Mouse (Mus musculus): ENCODE results near the gene Sox8. TPM values are rescaled to one million over a fixed set of nuclear protein-coding genes. Genes with fewer than 3 reads are reported as not detected.
A peak's percentile ranks its signal among the peaks of the same experiment; 100 is the strongest.

Sox8 gene
- total RNA-seq, 2 experiments from 2014 or later: 29.9 to 38.1 TPM

DNA sequence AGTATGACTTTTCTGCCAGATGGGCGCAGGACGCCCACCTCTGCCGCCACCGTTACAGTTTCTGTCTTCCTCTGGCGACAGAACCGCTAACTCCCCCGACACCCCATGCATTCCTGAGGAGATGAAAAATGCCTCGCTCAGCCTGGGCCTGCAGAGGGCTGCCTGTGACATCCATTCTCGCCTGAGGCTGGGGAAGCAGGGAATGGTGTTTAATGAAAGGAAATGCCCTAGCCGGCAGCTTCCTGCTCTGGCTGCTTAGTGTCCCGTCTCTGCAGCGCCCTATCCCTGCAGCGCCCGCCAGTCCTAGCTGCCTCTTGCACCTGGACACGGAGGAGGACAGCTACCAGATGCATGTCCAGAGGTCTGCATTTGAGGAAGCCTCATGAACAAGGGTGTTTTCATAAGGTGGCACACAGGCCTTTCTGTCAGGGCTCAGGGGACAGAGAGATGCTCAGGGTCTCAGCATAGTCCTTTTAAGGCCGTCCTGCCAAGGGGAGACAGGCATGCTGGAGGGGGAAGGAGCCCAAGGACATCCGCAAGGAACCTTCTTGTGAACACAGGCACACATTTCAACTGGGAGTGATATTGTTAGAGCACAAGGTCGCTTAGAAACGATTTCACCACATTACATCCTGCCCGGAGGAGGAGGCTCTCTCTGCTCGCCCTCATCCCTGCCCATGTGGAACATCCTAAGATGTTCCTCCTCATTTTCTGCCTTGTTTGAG, 13.7 kb downstream of the Sox8 start:
- DNase-seq: no peak
- intact Hi-C loops (cut with DNase I): no loop called here

GRCm38 (mm10) chr17:25555666-25556629, 14.5 kb downstream of the Sox8 start:
- intact Hi-C loops (cut with DNase I): no loop called here
- no peak for DNase-seq

DNA sequence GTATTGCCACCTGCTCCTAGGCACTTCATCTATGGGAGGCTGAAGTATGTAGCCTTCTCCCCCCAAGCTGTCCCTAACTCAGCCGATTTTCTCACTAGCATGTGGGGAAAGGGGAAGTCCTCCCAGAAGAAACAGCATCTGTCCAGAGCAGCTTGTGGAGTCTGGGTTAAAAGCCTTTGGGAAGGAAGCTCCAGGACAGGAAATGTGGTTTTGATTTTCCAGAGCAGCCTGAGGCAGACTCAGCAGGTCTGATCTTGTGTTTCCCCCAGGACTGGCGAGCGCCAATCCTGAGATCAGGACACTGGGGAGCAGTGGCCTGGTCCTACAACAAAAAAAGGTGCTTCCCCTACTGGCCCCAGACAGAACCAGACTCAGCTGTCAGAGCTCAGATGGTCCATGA, 15.3 kb downstream of the Sox8 start:
- intact Hi-C loops (cut with DNase I): no loop called here
- no peak for DNase-seq

DNA sequence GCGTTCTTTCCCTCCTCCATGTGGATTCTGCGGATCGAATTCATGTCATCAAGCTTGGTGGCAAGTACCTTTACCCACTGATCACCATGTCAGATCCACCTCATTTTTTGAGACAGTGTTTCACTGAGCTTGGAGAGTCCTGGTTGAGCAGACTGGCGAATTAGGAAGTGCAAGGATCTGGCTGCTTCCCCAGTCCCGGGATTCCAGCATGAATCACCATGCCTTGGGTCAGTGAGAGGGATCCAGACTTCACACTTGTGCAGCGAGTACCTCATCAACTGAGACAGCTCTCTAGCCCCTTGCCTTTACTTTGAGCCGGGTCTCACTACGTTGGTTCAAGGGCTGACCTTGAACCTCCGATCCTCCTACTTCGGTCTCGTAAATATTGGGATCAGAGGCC, 19.2 kb downstream of the Sox8 start:
- no peak for DNase-seq
- intact Hi-C loops (cut with DNase I): no loop called here

DNA sequence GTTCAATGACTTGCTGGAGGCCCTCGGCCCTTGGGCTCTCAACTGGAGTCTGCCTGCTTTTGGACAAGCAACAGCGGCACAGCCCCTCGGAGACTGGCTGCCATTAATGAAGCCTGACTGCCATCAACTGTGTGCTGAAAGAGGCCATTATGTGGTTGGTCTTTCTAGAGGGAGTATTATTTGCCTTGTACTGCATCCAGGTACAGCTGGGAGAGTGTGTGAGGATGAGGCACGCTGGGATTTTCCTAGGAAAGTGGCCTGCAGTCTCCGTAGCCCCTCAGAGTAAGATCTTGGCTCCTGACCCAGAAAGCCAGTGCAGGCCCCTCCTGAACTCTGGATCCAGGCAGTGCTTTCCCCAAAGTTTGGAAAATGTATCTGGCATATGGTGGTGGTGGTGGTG, 20.5 kb downstream of the Sox8 start:
- intact Hi-C loops (cut with DNase I): no loop called here
- DNase-seq: no peak

DNA sequence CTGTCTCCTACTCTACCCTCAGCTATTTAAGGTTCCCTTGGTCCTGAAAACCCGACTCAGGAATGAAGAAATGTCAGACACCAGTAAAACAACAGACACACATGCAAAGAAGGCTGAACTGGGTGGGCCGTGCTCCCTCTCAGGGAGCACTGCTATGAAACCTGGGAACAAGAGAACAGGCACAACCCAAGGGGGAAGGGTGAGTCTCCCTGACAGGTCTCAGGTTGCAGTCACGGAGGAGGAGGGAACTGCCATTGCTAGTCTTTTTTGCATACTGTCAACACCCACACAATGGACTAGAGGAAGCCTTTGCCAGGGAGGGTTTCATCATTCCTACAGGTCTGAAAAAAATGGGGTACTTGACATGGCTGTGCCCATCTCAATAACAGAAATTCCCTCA, 23.5 kb downstream of the Sox8 start:
- DNase-seq: no peak
- intact Hi-C loops (cut with DNase I): no loop called here

- DNase-seq: no peak
- intact Hi-C loops (cut with DNase I): no loop called here
Observed at GRCm38 (mm10) chr17:25541768-25542167, 28.7 kb downstream of the Sox8 start.

DNA sequence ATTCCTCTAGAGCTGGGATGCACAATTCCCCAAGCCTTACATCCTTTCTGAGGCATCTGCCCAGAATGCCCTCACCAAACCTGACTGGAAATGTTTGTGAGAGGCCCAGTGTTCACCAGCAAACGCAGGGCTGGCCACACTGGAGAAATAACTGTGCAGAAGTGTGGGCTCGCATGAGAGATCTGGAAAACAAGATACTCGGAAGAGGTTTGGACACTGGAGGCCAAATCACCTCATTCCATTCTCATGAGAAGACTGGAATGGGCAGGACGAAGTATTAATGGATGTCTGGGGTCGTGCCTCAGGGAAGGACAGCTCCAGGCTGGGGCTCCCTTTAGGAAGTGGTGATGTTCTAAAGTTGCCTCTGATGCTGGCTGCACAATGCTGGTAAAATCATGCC, 29.8 kb downstream of the Sox8 start:
- no peak for DNase-seq
- intact Hi-C loops (cut with DNase I): no loop called here

- peak; percentile 58 for DNase-seq
- intact Hi-C loops (cut with DNase I): no loop called here
Observed at GRCm38 (mm10) chr17:25538945-25539875, 31.3 kb downstream of the Sox8 start.

- intact Hi-C loops (cut with DNase I): no loop called here
- DNase-seq: peak; percentile 62
Observed at GRCm38 (mm10) chr17:25530357-25531022, 40.0 kb downstream of the Sox8 start.

DNA sequence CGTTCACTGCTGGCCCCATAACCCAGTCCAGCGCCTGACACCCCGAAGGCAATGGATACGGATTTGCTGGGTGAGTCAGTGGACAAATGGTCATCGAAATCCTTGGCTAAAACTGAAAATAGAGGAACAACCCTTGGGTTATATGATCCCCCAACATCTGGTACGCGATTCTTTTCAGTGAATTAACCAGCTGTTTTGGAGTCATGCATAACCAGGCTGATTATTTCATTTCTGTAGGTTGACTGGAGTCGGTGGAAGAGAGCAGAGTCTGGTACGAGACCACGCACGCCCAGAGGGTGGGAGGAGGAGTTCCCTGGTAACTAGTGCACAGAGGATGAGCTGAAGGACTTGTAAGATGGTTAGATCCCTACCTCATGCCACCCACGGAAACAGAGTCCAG, 48.4 kb downstream of the Sox8 start:
- intact Hi-C loops (cut with DNase I): no loop called here

DNA sequence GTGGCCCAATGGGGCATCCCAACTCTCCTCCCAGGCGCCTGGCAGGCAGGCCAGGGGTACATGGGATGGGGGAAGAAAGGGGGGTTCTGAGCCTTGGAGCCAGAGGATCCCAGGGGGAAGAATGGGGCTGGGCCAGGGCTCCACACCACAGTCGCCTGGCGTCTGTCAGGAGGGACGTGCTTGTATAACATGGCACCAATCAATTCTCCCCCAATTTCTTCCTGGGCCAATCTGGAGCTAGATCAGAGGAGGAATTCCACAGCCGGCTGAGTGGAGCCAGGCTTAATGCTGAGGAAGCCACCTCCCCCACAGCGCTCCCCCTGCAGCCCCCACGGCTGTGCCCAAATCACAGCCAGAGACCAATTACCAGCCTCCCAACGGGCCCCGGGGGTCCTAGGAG, 50.0 kb downstream of the Sox8 start:
- intact Hi-C loops (cut with DNase I): no loop called here
- no peak for DNase-seq

More for the DNA sequence above, 48.4 kb downstream of the Sox8 start:
- no peak for DNase-seq

DNA sequence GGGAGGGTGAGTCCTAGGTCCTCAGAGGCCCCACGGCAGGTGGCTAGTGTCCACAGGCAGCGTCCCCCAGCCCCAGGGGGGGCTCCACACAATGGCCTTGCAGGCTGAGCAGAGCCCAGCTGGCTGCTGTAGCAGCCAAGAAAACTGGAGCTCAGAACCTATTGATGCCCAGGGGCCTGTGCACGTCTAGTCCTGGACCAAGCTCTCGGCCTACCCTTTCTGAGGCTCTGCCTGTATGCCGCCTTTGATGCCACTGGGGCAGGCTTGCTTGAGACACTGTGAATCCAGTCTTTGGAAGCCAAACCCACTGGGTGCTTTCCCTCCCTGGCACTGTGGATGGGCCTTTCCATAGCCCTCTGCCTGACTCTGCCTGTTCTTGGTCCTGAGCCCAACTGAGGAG, 51.0 kb downstream of the Sox8 start:
- DNase-seq: peak; percentile 53
- intact Hi-C loops (cut with DNase I): no loop called here

GRCm38 (mm10) chr17:25518144-25518543, 52.3 kb downstream of the Sox8 start:
- DNase-seq: peak; percentile 43
- intact Hi-C loops (cut with DNase I): no loop called here

DNA sequence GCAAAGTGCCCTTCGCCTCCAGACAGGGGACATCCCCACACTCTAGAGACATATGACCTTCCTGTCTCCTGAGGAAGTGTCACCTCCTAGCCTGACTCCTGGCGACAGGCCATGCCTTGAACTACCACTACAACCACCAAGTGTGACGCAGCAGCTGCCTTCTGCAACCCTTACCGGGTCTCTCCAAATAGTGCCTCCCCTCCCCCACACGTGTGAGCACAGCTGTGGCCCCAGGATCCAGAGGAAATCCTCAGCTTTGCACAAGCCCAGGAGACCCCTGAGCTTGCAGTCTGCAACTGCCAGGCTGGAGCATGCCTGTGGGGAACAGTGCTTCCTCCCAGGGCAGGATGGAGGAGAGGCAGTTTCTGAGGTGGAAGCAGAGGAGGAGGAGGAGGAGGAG, 54.2 kb downstream of the Sox8 start:
- DNase-seq: no peak

More for the DNA sequence above, 54.2 kb downstream of the Sox8 start:
- intact Hi-C loops (cut with DNase I): no loop called here

Other genes with a start within 250 kb of the Sox8 start
- gene Tpsab1, start 225.1 kb downstream of the Sox8 start, total RNA-seq (2021): 1 to 10 TPM in 1 of 2 experiments, under 1 TPM in 1; 0.62 to 2.5 TPM
- 10 to 100 TPM in 1 of 2 experiments, 1 to 10 TPM in 1; 8.1 to 16.4 TPM for gene Tpsb2, start 204.4 kb downstream of the Sox8 start, total RNA-seq (2021)
- gene Tpsg1, start 201.4 kb downstream of the Sox8 start, total RNA-seq (2021): not detected
- gene Cacna1h, start 136.9 kb downstream of the Sox8 start, total RNA-seq (2021): 100 to 1,000 TPM in 1 of 2 experiments, 10 to 100 TPM in 1; 96.9 to 103 TPM
- 1 to 10 TPM in 1 of 2 experiments, under 1 TPM in 1; 0.70 to 1.6 TPM for gene Tekt4, start 116.1 kb downstream of the Sox8 start, total RNA-seq (2021)
- under 1 TPM; 0.58 to 0.72 TPM for gene Sstr5, start 73.4 kb downstream of the Sox8 start, total RNA-seq (2021)
- gene Lmf1, start 8.4 kb upstream of the Sox8 start, total RNA-seq (2021): 10 to 100 TPM; 19.4 to 21.5 TPM
- gene Gng13, start 146.5 kb upstream of the Sox8 start, total RNA-seq (2021): 10 to 100 TPM in 1 of 2 experiments, 1 to 10 TPM in 1; 9.9 to 16.3 TPM
- 1 to 10 TPM; 4.3 to 5.8 TPM for gene Chtf18, start 156.7 kb upstream of the Sox8 start, total RNA-seq (2021)
- gene Rpusd1, start 157.0 kb upstream of the Sox8 start, total RNA-seq (2021): 10 to 100 TPM; 21.1 to 25.4 TPM
- not detected for gene Mslnl, start 165.4 kb upstream of the Sox8 start, total RNA-seq (2021)
- gene Msln, start 183.7 kb upstream of the Sox8 start, total RNA-seq (2021): 1 to 10 TPM; 3.0 to 3.9 TPM
- gene Narfl, start 203.1 kb upstream of the Sox8 start, total RNA-seq (2021): 10 to 100 TPM; 24.1 to 25.1 TPM
- gene Haghl, start 215.0 kb upstream of the Sox8 start, total RNA-seq (2021): 10 to 100 TPM; 82.0 to 98.4 TPM
- gene Ccdc78, start 215.9 kb upstream of the Sox8 start, total RNA-seq (2021): not detected
- gene Fam173a, start 222.2 kb upstream of the Sox8 start, total RNA-seq (2021): 10 to 100 TPM; 50.6 to 61.1 TPM
- not detected for gene AC134908.4, start 225.0 kb upstream of the Sox8 start, total RNA-seq (2021)
- 10 to 100 TPM; 45.8 to 56.7 TPM for gene Metrn, start 226.4 kb upstream of the Sox8 start, total RNA-seq (2021)
- 100 to 1,000 TPM; 130 to 132 TPM for gene Fbxl16, start 238.4 kb upstream of the Sox8 start, total RNA-seq (2021)

Data from left cerebral cortex, postnatal 4 days (tissue).